Comparison of ENCODE assay signal across 14 mouse cellular contexts in genomic region chr13:105250264-105250663, GRCm38 (mm10). TPM values are rescaled to one million over a fixed set of nuclear protein-coding genes. Genes with fewer than 3 reads are reported as not detected.
A peak's percentile ranks its signal among the peaks of the same experiment; 100 is the strongest.
DNase-seq lines count a peak whose midpoint lies in the region; ATAC-seq lines count a peak whose summit lies in the region.
"Had no signal": no experiment of that assay in that cellular context is flagged by ENCODE, and none has a peak within 500 bp of the region (broad histone marks: within the 10 kb centered on the region; RNA-seq: fewer than 3 reads in every experiment).

No protein-coding gene starts in this region.

- peak overlapping the region; percentile 30 for H3K4me3 ChIP-seq in forebrain, embryonic 16.5 days (replicated peaks; ENCODE audit: low read length)
- H3K4me3 ChIP-seq in midbrain, embryonic 10.5 days, result no peak overlapping the region
- H3K4me3 ChIP-seq: embryonic facial prominence, embryonic 15.5 days; gastrocnemius, adult 2 months had no signal

- intact Hi-C loops in left cerebral cortex, postnatal 4 days (cut with DNase I), result no loop called here

- H3K9ac ChIP-seq in forebrain, embryonic 16.5 days (replicated peaks; ENCODE audit: low read depth, low read length), result peak overlapping the region; percentile 33
- H3K9ac ChIP-seq: embryonic facial prominence, embryonic 15.5 days had no signal

- 16% methylated on average over 9 of the region's 9 CpGs for WGBS in forebrain, embryonic 16.5 days
- 79% methylated on average over 9 of the region's 9 CpGs for WGBS in midbrain, embryonic 10.5 days

- peaks cover 24% of the 10 kb centered on the region for H3K4me1 ChIP-seq in forebrain, embryonic 16.5 days (replicated peaks; ENCODE audit: control insufficient read depth, insufficient read depth, low read length)
- peaks cover 17% of the 10 kb centered on the region; the same call in 1 of the 2 replicates for H3K4me1 ChIP-seq in midbrain, embryonic 10.5 days
- H3K4me1 ChIP-seq: embryonic facial prominence, embryonic 15.5 days had no signal

- peak; percentile 7 for DNase-seq in left cerebral cortex, postnatal 4 days
- no peak for DNase-seq in left cerebral cortex, adult 9 months (ENCODE audit: low spot score in 2 of 2)
- DNase-seq in midbrain, embryonic 10.5 days (ENCODE audit: low spot score), result no peak
- DNase-seq in retina, embryonic 14.5 days (ENCODE audit: low spot score), result peak; percentile 22
- DNase-seq in liver (no peak), MN1 (ENCODE audit: low spot score) (no peak)
- DNase-seq: adrenal gland, postnatal 25 days; cerebellum, adult 9-11 months; gastrocnemius, adult 2 months; kidney, postnatal 10 days; thymus, adult 2 months had no signal

- no peaks in the 10 kb centered on the region for H3K27me3 ChIP-seq in forebrain, embryonic 16.5 days (replicated peaks; ENCODE audit: control insufficient read depth, insufficient read depth, low read length)
- H3K27me3 ChIP-seq in midbrain, embryonic 10.5 days (ENCODE audit: low read depth, poor library complexity, severe bottlenecking), result no peaks in the 10 kb centered on the region
- H3K27me3 ChIP-seq: embryonic facial prominence, embryonic 15.5 days had no signal

- H3K36me3 ChIP-seq in forebrain, embryonic 16.5 days (ENCODE audit: control insufficient read depth, insufficient read depth), result no peaks in the 10 kb centered on the region
- 0 out of 2 replicates have a peak, but pooled peaks cover 3% of the 10 kb centered on the region for H3K36me3 ChIP-seq in midbrain, embryonic 10.5 days
- H3K36me3 ChIP-seq: embryonic facial prominence, embryonic 15.5 days had no signal

- no peaks in the 10 kb centered on the region for H3K9me3 ChIP-seq in forebrain, embryonic 16.5 days (ENCODE audit: control insufficient read depth, low read length)
- H3K9me3 ChIP-seq in midbrain, embryonic 10.5 days (replicated peaks), result no peaks in the 10 kb centered on the region
- H3K9me3 ChIP-seq: embryonic facial prominence, embryonic 15.5 days had no signal

- peak; percentile 45 for ATAC-seq in forebrain, embryonic 16.5 days
- ATAC-seq: lung, postnatal 0 days had no signal

- H3K27ac ChIP-seq in forebrain, embryonic 16.5 days (ENCODE audit: low read length), result peak overlapping the region; percentile 59
- peak overlapping the region; percentile 70 for H3K27ac ChIP-seq in midbrain, embryonic 10.5 days (replicated peaks)
- H3K27ac ChIP-seq: embryonic facial prominence, embryonic 15.5 days; gastrocnemius, adult 2 months had no signal

- H3K4me2 ChIP-seq in forebrain, embryonic 16.5 days (ENCODE audit: low read length), result peak overlapping the region; percentile 33
- H3K4me2 ChIP-seq: embryonic facial prominence, embryonic 15.5 days had no signal

RNA-seq across cellular contexts. Expression of gene Rnf180, which starts 44.4 kb away (rescaled TPM):
- total RNA-seq in left cerebral cortex, postnatal 4 days (2021), result 10 to 100 TPM; 39.3 to 46.9 TPM
- 46.9 and 50.0 TPM in 2 replicates for polyA plus RNA-seq in forebrain, embryonic 16.5 days (2015; fragmentation: Nextera tagmentation; extraction: Ambion mirVana)
- 4.8 and 8.0 TPM in 2 replicates for polyA plus RNA-seq in midbrain, embryonic 10.5 days (2016; fragmentation: Nextera tagmentation; extraction: Ambion mirVana)

Comparison
In these comparisons a context has a peak if more than half of its experiments do, and no peak if none do; other contexts are left out.
1. DNase-seq: peak in left cerebral cortex, postnatal 4 days (single experiment) and retina, embryonic 14.5 days (single experiment); none in left cerebral cortex, adult 9 months (0 of 2), midbrain, embryonic 10.5 days (single experiment), liver (single experiment) and MN1 (single experiment).